In the genomic region with DNA sequence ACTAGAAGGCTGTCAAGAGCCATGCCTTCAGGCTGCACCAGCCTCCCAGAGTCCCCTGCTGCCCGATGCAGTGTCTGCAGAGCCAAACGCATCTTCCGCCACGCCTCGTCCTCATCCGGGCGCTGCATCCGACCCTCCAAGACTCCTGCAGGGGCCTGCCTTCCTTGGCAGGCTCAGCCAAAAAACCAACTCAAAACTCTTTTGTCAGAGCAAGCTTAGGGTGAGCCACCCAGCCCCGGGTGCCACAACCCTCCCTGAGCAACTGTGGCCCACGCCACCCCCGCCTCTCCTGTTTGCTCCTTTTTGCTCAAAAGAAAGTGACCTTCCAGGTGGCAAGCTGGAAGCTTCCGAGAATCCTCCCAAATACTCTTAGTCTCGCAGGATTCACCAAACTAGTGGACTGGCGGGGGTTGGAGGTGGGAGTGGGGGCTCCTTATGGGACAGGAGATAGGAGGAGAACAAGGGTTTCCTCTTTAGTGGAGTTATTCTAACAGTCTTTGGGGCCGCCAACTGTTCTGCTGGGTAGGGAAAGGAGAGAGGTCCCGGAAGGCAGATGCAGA, we compare ENCODE assay signal across 8 mouse cellular contexts. TPM values are rescaled to one million over a fixed set of nuclear protein-coding genes. Genes with fewer than 3 reads are reported as not detected.
DNase-seq lines count a peak whose midpoint lies in the region; ATAC-seq and TF ChIP-seq lines count a peak whose summit lies in the region.

No protein-coding gene starts in this region.

- peaks cover 3% of the 10 kb centered on the region; the same call in 1 of the 2 replicates for H3K9me3 ChIP-seq in G1E (replicated peaks)
- H3K9me3 ChIP-seq in heart, embryonic 15.5 days (replicated peaks) = no peaks in the 10 kb centered on the region
- no peaks in the 10 kb centered on the region for H3K9me3 ChIP-seq in limb, embryonic 11.5 days (ENCODE audit: control insufficient read depth, low read length)

- peak overlapping the region; percentile 95 for H3K4me3 ChIP-seq in gastrocnemius, adult 2 months
- peak overlapping the region; percentile 93 for H3K4me3 ChIP-seq in G1E (ENCODE audit: low read depth, low read length)
- H3K4me3 ChIP-seq in heart, embryonic 15.5 days = peak overlapping the region; percentile 93
- peak overlapping the region; percentile 99 for H3K4me3 ChIP-seq in limb, embryonic 11.5 days (ENCODE audit: low read depth, low read length)
- peak overlapping the region; percentile 87 for H3K4me3 ChIP-seq in myocyte

- peak overlapping the region; percentile 96 for H3K9ac ChIP-seq in heart, embryonic 15.5 days
- H3K9ac ChIP-seq in limb, embryonic 11.5 days (ENCODE audit: low read length) = peak overlapping the region; percentile 96

- H3K79me2 ChIP-seq in myocyte (ENCODE audit: control insufficient read depth, insufficient read depth) = peaks cover 67% of the 10 kb centered on the region

- H3K4me1 ChIP-seq in G1E (ENCODE audit: insufficient read depth, low read depth, low read length) = peaks cover 27% of the 10 kb centered on the region
- H3K4me1 ChIP-seq in heart, embryonic 15.5 days (replicated peaks) = peaks cover 16% of the 10 kb centered on the region
- H3K4me1 ChIP-seq in limb, embryonic 11.5 days (ENCODE audit: control insufficient read depth, insufficient read depth, low read length) = peaks cover 11% of the 10 kb centered on the region

- no peak for TF ChIP-seq POLR2A in myocyte (IDR thresholded peaks at IDR 0.05; ENCODE audit: insufficient read length, low read depth)

- H3K27ac ChIP-seq in gastrocnemius, adult 2 months = peak overlapping the region; percentile 85
- peak overlapping the region; percentile 84 for H3K27ac ChIP-seq in heart, embryonic 15.5 days
- no peak overlapping the region for H3K27ac ChIP-seq in limb, embryonic 11.5 days (replicated peaks; ENCODE audit: low read depth, low read length)

- DNase-seq in gastrocnemius, adult 2 months = no peak
- no peak for DNase-seq in gastrocnemius, postnatal 36 days
- no peak for DNase-seq in G1E (ENCODE audit: low spot score)
- peak; percentile 44 for DNase-seq in embryo, embryonic 10.5 days (ENCODE audit: low spot score)
- DNase-seq in limb, embryonic 11.5 days (ENCODE audit: low spot score) = peak; percentile 45
- no peak for DNase-seq in B cell, adult 2 months

- no peak for ATAC-seq in G1E (ENCODE audit: extremely low read depth, insufficient number of reproducible peaks, low FRiP score, poor library complexity, severe bottlenecking)
- ATAC-seq in heart, embryonic 15.5 days (replicated peaks; ENCODE audit: insufficient number of reproducible peaks, insufficient read depth, low FRiP score, low read depth) = no peak
- no peak for ATAC-seq in limb, embryonic 11.5 days (ENCODE audit: insufficient number of reproducible peaks, low FRiP score, low TSS enrichment, low read depth)

- peak overlapping the region; percentile 69 for H3ac ChIP-seq in myocyte (ENCODE audit: control insufficient read depth, insufficient read length)

- 12% methylated on average over 16 of the region's 16 CpGs for WGBS in heart, embryonic 15.5 days
- 14% methylated on average over 16 of the region's 16 CpGs for WGBS in limb, embryonic 11.5 days

- H3K4me2 ChIP-seq in heart, embryonic 15.5 days = peak overlapping the region; percentile 83
- H3K4me2 ChIP-seq in limb, embryonic 11.5 days (ENCODE audit: low read depth, severe bottlenecking) = peak overlapping the region; percentile 66
- peak overlapping the region; percentile 99 for H3K4me2 ChIP-seq in myocyte (ENCODE audit: low read depth)

- H3K27me3 ChIP-seq in G1E (ENCODE audit: insufficient read depth, low read length) (no peaks in the 10 kb centered on the region), myocyte (ENCODE audit: control insufficient read depth, insufficient read depth, insufficient read length) (no peaks in the 10 kb centered on the region)
- no peaks in the 10 kb centered on the region for H3K27me3 ChIP-seq in heart, embryonic 15.5 days
- no peaks in the 10 kb centered on the region for H3K27me3 ChIP-seq in limb, embryonic 11.5 days (ENCODE audit: control insufficient read depth, insufficient read depth, low read length)

- intact Hi-C loops in gastrocnemius, adult 2 months (cut with DNase I) = loop anchor here (2.0 to 5.0 kb wide), 2 partner anchors 23 to 33 kb away; partner anchors contain the start of gene Ddx41
- intact Hi-C loops in gastrocnemius, postnatal 36 days (cut with DNase I) = no loop called here

- TF ChIP-seq CTCF in gastrocnemius, adult 2 months (IDR thresholded peaks at IDR 0.05) = no peak
- no peak for TF ChIP-seq CTCF in G1E (IDR thresholded peaks at IDR 0.05; ENCODE audit: low read depth, low read length)

- H3K36me3 ChIP-seq in G1E (replicated peaks) (peaks cover 45% of the 10 kb centered on the region), myocyte (ENCODE audit: control insufficient read depth, insufficient read depth) (no peaks in the 10 kb centered on the region)
- 0 out of 2 replicates have a peak, but pooled peaks cover 5% of the 10 kb centered on the region for H3K36me3 ChIP-seq in heart, embryonic 15.5 days
- H3K36me3 ChIP-seq in limb, embryonic 11.5 days (ENCODE audit: control insufficient read depth, insufficient read depth, low read length) = peaks cover 2% of the 10 kb centered on the region

TF ChIP-seq in myocyte, 11 proteins besides CTCF, POLR2A, EP300 and RAD21:
- peak in 1 of 3 experiments; percentile 78 for TF ChIP-seq MYOG (IDR thresholded peaks at IDR 0.05; ENCODE audit: control insufficient read depth in 1 of 3, insufficient read depth in 1 of 3, insufficient read length in 2 of 3, low read depth in 2 of 3)
- TF ChIP-seq TCF3 (IDR thresholded peaks at IDR 0.05; ENCODE audit: insufficient read length, low read depth) = no peak

RNA-seq across cellular contexts. Expression of gene Fam193b, which starts 1.1 kb away (rescaled TPM):
- total RNA-seq in gastrocnemius, adult 2 months (2021) = 10 to 100 TPM; 14.4 to 16.6 TPM
- total RNA-seq in gastrocnemius, postnatal 36 days (2021) = 10 to 100 TPM in 1 of 2 experiments, 1 to 10 TPM in 1; 9.6 to 13.4 TPM
- 54.4 and 65.4 TPM in 2 replicates for total RNA-seq in G1E (2014; fragmentation: Nextera tagmentation)
- total RNA-seq in G1E (2017) = 23.3 and 25.8 TPM in 2 replicates
- 57.3 and 68.0 TPM in 2 replicates for polyA plus RNA-seq in G1E (2012)
- 17.1 and 22.6 TPM in 2 replicates for polyA plus RNA-seq in heart, embryonic 15.5 days (2015; fragmentation: Nextera tagmentation; extraction: Ambion mirVana)
- polyA plus RNA-seq in limb, embryonic 11.5 days (2014; fragmentation: Nextera tagmentation; extraction: Ambion mirVana) = 47.8 and 50.7 TPM in 2 replicates
- 13.5 TPM for polyA plus RNA-seq in myocyte (2012; fragmentation: generic; extraction: Trizol)

RNA-seq across cellular contexts. Expression of gene Tmed9, which starts 3.7 kb away (rescaled TPM):
- total RNA-seq in gastrocnemius, adult 2 months (2021) = 10 to 100 TPM; 53.3 to 77.0 TPM
- 10 to 100 TPM; 61.4 to 63.3 TPM for total RNA-seq in gastrocnemius, postnatal 36 days (2021)
- total RNA-seq in G1E (2014; fragmentation: Nextera tagmentation) (46.5 and 56.7 TPM in 2 replicates), G1E (2017) (100 and 102 TPM in 2 replicates)
- polyA plus RNA-seq in G1E (2012) (149 and 172 TPM in 2 replicates), myocyte (2012; fragmentation: generic; extraction: Trizol) (200 TPM)
- polyA plus RNA-seq in heart, embryonic 15.5 days (2015; fragmentation: Nextera tagmentation; extraction: Ambion mirVana) = 103 TPM in 2 replicates
- 54.9 and 60.9 TPM in 2 replicates for polyA plus RNA-seq in limb, embryonic 11.5 days (2014; fragmentation: Nextera tagmentation; extraction: Ambion mirVana)

RNA-seq across cellular contexts. Expression of gene B4galt7, which starts 29.9 kb away (rescaled TPM):
- 1 to 10 TPM; 5.9 to 7.1 TPM for total RNA-seq in gastrocnemius, adult 2 months (2021)
- total RNA-seq in gastrocnemius, postnatal 36 days (2021) = 1 to 10 TPM; 4.3 to 6.5 TPM
- total RNA-seq in G1E (2014; fragmentation: Nextera tagmentation) (7.4 and 10.6 TPM in 2 replicates), G1E (2017) (16.7 and 17.6 TPM in 2 replicates)
- polyA plus RNA-seq in G1E (2012) (15.2 and 15.4 TPM in 2 replicates), myocyte (2012; fragmentation: generic; extraction: Trizol) (23.1 TPM)
- polyA plus RNA-seq in heart, embryonic 15.5 days (2015; fragmentation: Nextera tagmentation; extraction: Ambion mirVana) = 16.5 and 23.4 TPM in 2 replicates
- 16.9 and 21.3 TPM in 2 replicates for polyA plus RNA-seq in limb, embryonic 11.5 days (2014; fragmentation: Nextera tagmentation; extraction: Ambion mirVana)

RNA-seq across cellular contexts. Expression of gene Ddx41, which starts 33.3 kb away (rescaled TPM):
- 10 to 100 TPM; 10.6 to 11.5 TPM for total RNA-seq in gastrocnemius, adult 2 months (2021)
- 10 to 100 TPM in 1 of 2 experiments, 1 to 10 TPM in 1; 9.3 to 10.3 TPM for total RNA-seq in gastrocnemius, postnatal 36 days (2021)
- total RNA-seq in G1E (2014; fragmentation: Nextera tagmentation) (51.5 and 60.8 TPM in 2 replicates), G1E (2017) (59.1 and 67.7 TPM in 2 replicates)
- polyA plus RNA-seq in G1E (2012) (101 and 104 TPM in 2 replicates), myocyte (2012; fragmentation: generic; extraction: Trizol) (33.3 TPM)
- polyA plus RNA-seq in heart, embryonic 15.5 days (2015; fragmentation: Nextera tagmentation; extraction: Ambion mirVana) = 23.6 and 34.7 TPM in 2 replicates
- polyA plus RNA-seq in limb, embryonic 11.5 days (2014; fragmentation: Nextera tagmentation; extraction: Ambion mirVana) = 82.5 and 84.0 TPM in 2 replicates

RNA-seq across cellular contexts. Expression of gene Dok3, which starts 40.7 kb away (rescaled TPM):
- 1 to 10 TPM in 1 of 2 experiments, under 1 TPM in 1; 0.77 to 1.5 TPM for total RNA-seq in gastrocnemius, adult 2 months (2021)
- total RNA-seq in gastrocnemius, postnatal 36 days (2021) = 1 to 10 TPM in 1 of 2 experiments, under 1 TPM in 1; 0.74 to 1.2 TPM
- total RNA-seq in G1E (2014; fragmentation: Nextera tagmentation) (1.6 and 1.7 TPM in 2 replicates), G1E (2017) (8.4 and 8.8 TPM in 2 replicates)
- polyA plus RNA-seq in G1E (2012) (11.6 and 14.4 TPM in 2 replicates), myocyte (2012; fragmentation: generic; extraction: Trizol) (1.00 TPM)
- 1.3 and 3.0 TPM in 2 replicates for polyA plus RNA-seq in heart, embryonic 15.5 days (2015; fragmentation: Nextera tagmentation; extraction: Ambion mirVana)
- 1.6 and 2.7 TPM in 2 replicates for polyA plus RNA-seq in limb, embryonic 11.5 days (2014; fragmentation: Nextera tagmentation; extraction: Ambion mirVana)

Comparison
In these comparisons a context has a peak if more than half of its experiments do, and no peak if none do; other contexts are left out.
1. DNase-seq: peak in embryo, embryonic 10.5 days (single experiment) and limb, embryonic 11.5 days (single experiment); none in gastrocnemius, adult 2 months (single experiment), gastrocnemius, postnatal 36 days (0 of 2), G1E (single experiment) and B cell, adult 2 months (0 of 2).
2. Peak in every context shown above with its lines, with median percentiles within 50 percentile points of each other: H3K4me3 ChIP-seq and H3K4me2 ChIP-seq.